Mouse (Mus musculus): ENCODE results near the gene Rilp.
"Not testable (repeated sequence)": the region's sequence is repeated elsewhere in the genome, so short reads cannot be mapped to it uniquely, and the experiment has no call there.

DNA sequence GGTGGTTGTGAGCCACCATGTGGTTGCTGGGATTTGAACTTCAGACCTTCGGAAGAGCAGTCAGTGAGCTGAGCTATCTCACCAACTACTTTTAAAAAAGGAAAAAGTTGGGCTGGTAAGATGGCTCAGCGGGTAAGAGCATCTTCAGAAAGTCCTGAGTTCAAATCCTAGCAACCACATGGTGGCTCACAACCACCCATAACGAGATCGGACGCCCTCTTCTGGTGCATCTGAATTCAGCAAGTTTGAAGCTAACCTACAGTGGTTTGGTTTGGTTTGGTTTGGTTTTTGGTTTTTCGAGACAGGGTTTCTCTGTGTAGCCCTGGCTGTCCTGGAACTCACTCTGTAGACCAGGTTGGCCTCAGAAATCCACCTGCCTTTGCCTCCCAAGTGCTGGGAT is 46.1 kb downstream of the Rilp start:
- not testable (repeated sequence) for TF ChIP-seq CTCF, EP300 (IDR thresholded peaks at IDR 0.05; ENCODE audit: low read depth)

Data from liver, embryonic 14.5 days (tissue).